Mouse (Mus musculus) heart, embryonic 10.5 days (tissue): ENCODE measurements around the gene Exoc3l4. TPM values are rescaled to one million over a fixed set of nuclear protein-coding genes. Genes with fewer than 3 reads are reported as not detected.
A peak's percentile ranks its signal among the peaks of the same experiment; 100 is the strongest.

ENCODE experiments used
- DNase-seq: peaks from one replicate; pipeline ENCODE4 v3.0.0-alpha.2; 2017; ENCODE audit warnings: low spot score
- H3K27ac ChIP-seq: fragments of 300-500 bp; sonication (generic); 2 replicates; pipeline ENCODE4 v1.5.1; 2016; ENCODE audit warnings: mild to moderate bottlenecking
- H3K27me3 ChIP-seq: fragments of 300-500 bp; sonication (generic); 2 replicates; pipeline ENCODE4 v1.6.1; 2016; ENCODE audit warnings: mild to moderate bottlenecking; ENCODE audit not compliant: poor library complexity, insufficient read depth, severe bottlenecking
- H3K36me3 ChIP-seq: fragments of 300-500 bp; sonication (generic); 2 replicates; pipeline ENCODE4 v1.6.1; 2016; ENCODE audit warnings: mild to moderate bottlenecking, moderate library complexity
- H3K4me1 ChIP-seq: fragments of 300-500 bp; sonication (generic); 2 replicates; pipeline ENCODE4 v1.6.1; 2016; ENCODE audit warnings: mild to moderate bottlenecking
- H3K4me3 ChIP-seq: fragments of 300-500 bp; sonication (generic); 2 replicates; pipeline ENCODE4 v1.5.1; 2016; ENCODE audit warnings: mild to moderate bottlenecking, moderate library complexity
- H3K9me3 ChIP-seq: fragments of 300-500 bp; sonication (generic); 2 replicates; pipeline ENCODE4 v1.6.1; 2016; ENCODE audit warnings: mild to moderate bottlenecking, moderate library complexity
- WGBS: fragments of 180-500 bp; shearing (Covaris S2); methylation state at CpG from one replicate; pipeline ENCODE4 v1.1.7; 2016; 5-methylcytosine and 5-hydroxymethylcytosine counted together
- polyA plus RNA-seq: library from polyadenylated mRNA; unstranded; fragments of >200 nt; fragmentation: Nextera tagmentation; extraction: Ambion mirVana; gene quantifications from 2 replicates; pipeline ENCODE4 v1.2.1, GENCODE M21; 2016

The Exoc3l4 gene
- 14.5 and 14.6 TPM in 2 replicates for polyA plus RNA-seq

DNA sequence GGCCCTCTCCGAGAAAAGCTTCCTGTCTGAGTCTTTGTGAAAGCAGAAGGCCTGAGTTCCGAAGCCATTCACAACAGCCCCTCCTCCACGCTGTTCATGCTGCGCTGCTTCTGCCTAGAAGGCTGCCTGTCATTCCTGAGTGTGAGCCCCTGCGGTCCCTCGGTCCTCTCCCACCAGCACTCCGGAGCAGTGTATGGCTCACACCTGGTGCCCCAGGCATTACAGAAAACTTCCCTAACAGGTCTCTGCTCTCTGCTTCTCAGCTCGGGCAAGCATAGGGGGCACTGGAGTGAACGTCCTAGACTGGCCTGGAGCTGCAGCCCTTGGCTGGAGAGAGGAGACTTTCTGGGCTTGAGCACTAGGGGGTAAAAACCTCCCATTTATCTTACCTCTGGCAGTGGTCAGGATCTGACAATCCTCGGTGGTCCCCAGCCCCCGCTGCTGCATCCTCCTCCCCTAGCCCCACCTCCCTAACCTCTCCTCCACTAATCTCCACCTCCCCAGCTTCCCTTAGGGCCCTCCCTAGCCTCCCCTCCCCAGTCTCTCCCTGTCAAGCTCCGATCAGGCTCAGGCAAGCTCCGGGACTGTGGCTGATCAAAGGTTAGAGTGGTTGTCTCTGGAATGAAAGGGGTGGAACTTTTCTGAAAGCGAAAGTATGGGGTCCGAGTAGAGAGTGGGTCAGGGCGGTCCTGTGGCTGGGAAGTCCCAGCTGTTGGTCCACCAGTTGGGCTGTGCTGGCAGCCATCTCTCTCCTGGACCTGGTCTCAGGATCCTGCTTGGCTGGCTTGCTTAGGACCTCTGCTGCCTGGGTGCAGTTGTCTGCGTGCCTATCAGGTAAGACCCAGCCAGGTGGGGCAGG lies at the start of gene Exoc3l4:
Gene Exoc3l4 (plus strand): TSS at position 97 of the 859 bp plus-strand sequence.
- WGBS, result 2% methylated on average over 17 of the region's 17 CpGs
- Histone ChIP-seq H3K4me3 (peak within 1 kb of the TSS; percentile 55), H3K36me3 (no peaks in the 10 kb centered on the region), H3K27ac (peak within 1 kb of the TSS; percentile 69), H3K27me3 (peaks cover 56% of the 10 kb centered on the region), H3K9me3 (no peaks in the 10 kb centered on the region), H3K4me1 (peaks cover 59% of the 10 kb centered on the region)
- no peak for DNase-seq

DNA sequence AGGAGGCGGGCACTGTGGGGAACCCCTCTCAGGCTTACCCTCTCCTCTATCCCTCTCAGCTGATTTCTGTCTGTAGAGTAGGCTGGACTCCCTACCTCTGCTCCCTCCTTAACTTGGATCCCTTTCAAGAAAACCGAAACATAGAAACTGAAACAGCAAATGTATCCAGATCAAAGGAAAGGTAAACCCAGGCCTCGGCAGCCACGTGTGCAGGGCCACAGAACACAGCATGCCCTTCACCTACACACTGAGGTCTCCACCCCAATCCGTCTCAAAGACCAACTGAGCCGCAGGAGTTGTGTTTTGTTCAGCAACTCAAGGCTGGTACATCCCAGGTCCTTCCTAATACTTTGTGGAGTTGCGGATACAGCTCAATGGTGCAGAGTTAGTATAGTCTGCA lies 49.8 kb upstream of the Exoc3l4 start:
- H3K27me3 ChIP-seq, result no peaks in the 10 kb centered on the region
- no peaks in the 10 kb centered on the region for H3K9me3 ChIP-seq
- peaks cover 76% of the 10 kb centered on the region for H3K4me1 ChIP-seq
- no peak for DNase-seq
- WGBS, result 82% methylated on average over 7 of the region's 7 CpGs
- H3K36me3 ChIP-seq, result peaks cover 2% of the 10 kb centered on the region; the same call in 1 of the 2 replicates
- no peak overlapping the region for H3K27ac ChIP-seq
- H3K4me3 ChIP-seq, result no peak overlapping the region

- Histone ChIP-seq H3K27me3 (no peaks in the 10 kb centered on the region), H3K4me3 (no peak overlapping the region), H3K4me1 (peaks cover 78% of the 10 kb centered on the region), H3K36me3 (0 out of 2 replicates have a peak, but pooled peaks cover 2% of the 10 kb centered on the region), H3K9me3 (no peaks in the 10 kb centered on the region), H3K27ac (no peak overlapping the region)
- no peak for DNase-seq
- 56% methylated on average over 4 of the region's 4 CpGs for WGBS
Measured at GRCm38 (mm10) chr12:111370249-111370648, 46.6 kb upstream of the Exoc3l4 start.

DNA sequence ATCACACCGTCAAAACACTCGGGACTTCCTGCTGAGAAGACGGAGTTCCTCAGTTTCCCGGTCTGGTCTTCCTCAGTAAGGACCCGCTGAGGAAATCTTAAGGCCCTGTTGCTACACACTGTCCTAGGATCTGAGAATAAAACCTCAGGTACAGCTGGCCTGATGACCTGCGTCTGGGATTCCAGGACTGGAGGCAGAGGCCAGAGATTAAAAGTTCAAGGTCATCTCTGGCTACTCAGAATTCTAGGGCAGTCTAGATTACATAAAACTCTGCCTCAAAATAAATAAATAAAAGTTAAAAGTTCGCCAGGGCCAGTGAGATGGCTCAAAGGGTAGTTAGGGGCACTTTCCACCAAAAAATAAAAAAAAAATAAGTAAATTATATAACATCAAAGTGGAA lies 44.9 kb upstream of the Exoc3l4 start:
- Histone ChIP-seq H3K27me3 (no peaks in the 10 kb centered on the region), H3K36me3 (0 out of 2 replicates have a peak, but pooled peaks cover 2% of the 10 kb centered on the region), H3K4me1 (peaks cover 81% of the 10 kb centered on the region), H3K27ac (no peak overlapping the region), H3K9me3 (no peaks in the 10 kb centered on the region), H3K4me3 (no peak overlapping the region)
- DNase-seq, result no peak
- WGBS, result 70% methylated on average over 7 of the region's 7 CpGs

- DNase-seq, result no peak
- H3K27me3 ChIP-seq, result no peaks in the 10 kb centered on the region
- WGBS, result 84% methylated on average over 6 of the region's 6 CpGs
- no peaks in the 10 kb centered on the region for H3K9me3 ChIP-seq
- H3K36me3 ChIP-seq, result 0 out of 2 replicates have a peak, but pooled peaks cover 2% of the 10 kb centered on the region
- H3K4me1 ChIP-seq, result peaks cover 69% of the 10 kb centered on the region
- no peak overlapping the region for H3K27ac ChIP-seq
- H3K4me3 ChIP-seq, result no peak overlapping the region
Measured at GRCm38 (mm10) chr12:111373411-111373810, 43.4 kb upstream of the Exoc3l4 start.

DNA sequence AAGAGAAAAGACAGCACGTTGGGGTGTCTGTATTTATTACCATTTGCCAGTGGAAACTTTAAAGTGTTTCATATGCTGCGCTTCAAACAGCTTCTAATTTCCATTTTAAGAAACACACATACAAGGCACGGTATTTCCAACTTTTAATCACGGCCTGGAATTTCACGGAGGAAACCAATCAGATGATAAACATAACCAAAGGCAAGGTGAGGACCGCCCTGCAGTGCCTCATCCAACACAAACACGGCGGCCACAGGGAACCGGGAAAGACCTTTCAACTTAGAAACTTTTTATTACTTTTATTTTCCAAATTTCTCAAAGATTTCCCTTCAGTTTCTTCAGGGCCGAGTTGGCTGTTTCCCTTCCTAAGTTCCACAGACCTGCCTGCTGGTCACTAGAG lies 42.1 kb upstream of the Exoc3l4 start:
- Histone ChIP-seq H3K4me3 (peak overlapping the region; percentile 94; the same call in 1 of the 2 replicates), H3K4me1 (peaks cover 62% of the 10 kb centered on the region), H3K9me3 (no peaks in the 10 kb centered on the region), H3K36me3 (0 out of 2 replicates have a peak, but pooled peaks cover 2% of the 10 kb centered on the region), H3K27ac (no peak overlapping the region), H3K27me3 (no peaks in the 10 kb centered on the region)
- WGBS, result 67% methylated on average over 10 of the region's 10 CpGs
- DNase-seq, result no peak

GRCm38 (mm10) chr12:111375559-111375958 lies 41.3 kb upstream of the Exoc3l4 start:
- WGBS, result 70% methylated on average over 12 of the region's 12 CpGs
- Histone ChIP-seq H3K27ac (peak overlapping the region; percentile 94; the same call in 1 of the 2 replicates), H3K4me3 (peak overlapping the region; percentile 94), H3K27me3 (no peaks in the 10 kb centered on the region), H3K9me3 (no peaks in the 10 kb centered on the region), H3K4me1 (peaks cover 53% of the 10 kb centered on the region), H3K36me3 (no peaks in the 10 kb centered on the region)
- no peak for DNase-seq

- H3K4me3 ChIP-seq, result peak overlapping the region; percentile 94
- H3K36me3 ChIP-seq, result no peaks in the 10 kb centered on the region
- no peak for DNase-seq
- 31% methylated on average over 6 of the region's 6 CpGs for WGBS
- no peaks in the 10 kb centered on the region for H3K27me3 ChIP-seq
- H3K27ac ChIP-seq, result peak overlapping the region; percentile 94; the same call in 1 of the 2 replicates
- no peaks in the 10 kb centered on the region for H3K9me3 ChIP-seq
- peaks cover 48% of the 10 kb centered on the region for H3K4me1 ChIP-seq
Measured at GRCm38 (mm10) chr12:111376053-111376452, 40.8 kb upstream of the Exoc3l4 start.

- peak overlapping the region; percentile 94 for H3K4me3 ChIP-seq
- H3K4me1 ChIP-seq, result peaks cover 50% of the 10 kb centered on the region
- DNase-seq, result peak; percentile 79
- H3K27ac ChIP-seq, result peak overlapping the region; percentile 94
- under 1% methylated on average over 49 of the region's 49 CpGs for WGBS
- H3K27me3 ChIP-seq, result no peaks in the 10 kb centered on the region
- no peaks in the 10 kb centered on the region for H3K36me3 ChIP-seq
- no peaks in the 10 kb centered on the region for H3K9me3 ChIP-seq
Measured at GRCm38 (mm10) chr12:111376826-111377331, 39.9 kb upstream of the Exoc3l4 start.

DNA sequence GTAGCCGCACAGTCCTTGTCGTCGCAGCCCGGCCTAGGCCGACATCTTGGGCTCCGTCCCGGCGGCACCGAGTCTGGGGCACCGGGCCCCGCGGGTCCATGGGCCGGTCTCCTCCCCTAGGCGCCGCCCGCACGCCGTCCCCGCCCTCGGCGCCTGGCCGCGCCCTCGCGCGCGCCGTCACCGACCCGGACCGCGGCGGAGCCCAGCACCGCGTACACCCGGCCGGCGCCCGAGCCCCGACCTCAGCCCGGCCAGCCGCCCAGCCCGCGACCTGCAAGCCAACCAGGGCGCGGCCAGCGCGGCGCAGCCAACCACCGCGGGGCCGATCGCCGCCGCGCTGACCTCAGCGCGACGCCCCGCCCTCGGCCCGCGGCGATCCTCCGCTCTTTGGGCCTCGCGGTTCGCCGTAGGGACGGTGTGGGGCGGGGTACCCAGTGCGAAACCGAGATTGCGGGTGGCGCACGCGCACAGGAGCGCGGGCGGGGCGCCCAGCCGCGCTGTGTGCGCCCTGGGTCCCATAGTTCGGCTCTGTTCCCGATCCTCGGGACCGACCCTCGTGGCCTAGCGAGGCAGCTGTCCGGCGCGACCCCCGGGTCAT lies 39.3 kb upstream of the Exoc3l4 start, which contains the start of gene Cdc42bpb:
Gene Cdc42bpb (minus strand): TSS at position 343 of the 598 bp plus-strand sequence.
- peak; percentile 92 for DNase-seq
- peak within 1 kb of the TSS; percentile 94 for H3K4me3 ChIP-seq
- no peaks in the 10 kb centered on the region for H3K36me3 ChIP-seq
- H3K4me1 ChIP-seq, result peaks cover 48% of the 10 kb centered on the region
- peak within 1 kb of the TSS; percentile 94 for H3K27ac ChIP-seq
- H3K9me3 ChIP-seq, result no peaks in the 10 kb centered on the region
- WGBS, result 1% methylated on average over 90 of the region's 94 CpGs
- no peaks in the 10 kb centered on the region for H3K27me3 ChIP-seq

DNA sequence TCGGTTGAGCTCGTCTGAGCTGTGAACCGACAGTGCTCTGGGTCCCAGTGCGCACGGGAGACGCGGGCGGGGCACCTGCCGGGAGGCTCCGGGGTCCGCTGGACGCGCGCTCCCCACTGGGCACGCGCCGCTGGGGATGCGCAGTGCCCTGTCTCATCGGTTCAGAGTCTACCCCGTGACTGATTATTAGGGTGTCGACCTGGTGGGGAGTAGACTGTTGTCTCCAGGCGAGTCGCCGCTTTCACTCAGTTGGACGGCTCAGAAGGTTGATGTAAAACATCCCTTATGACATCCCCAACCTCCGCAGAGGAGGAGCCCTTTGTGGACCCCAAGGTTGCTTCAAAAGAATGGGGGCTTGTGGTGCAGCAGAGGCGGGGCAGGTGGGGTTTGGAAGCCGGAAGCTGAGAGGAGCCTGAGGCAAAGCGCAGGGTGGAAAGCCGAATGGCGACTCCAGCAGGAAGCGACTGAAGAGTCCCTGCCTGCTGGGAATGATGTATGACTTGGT lies 38.8 kb upstream of the Exoc3l4 start:
- Histone ChIP-seq H3K27ac (peak overlapping the region; percentile 94), H3K4me3 (peak overlapping the region; percentile 94), H3K9me3 (no peaks in the 10 kb centered on the region), H3K27me3 (no peaks in the 10 kb centered on the region), H3K4me1 (peaks cover 48% of the 10 kb centered on the region), H3K36me3 (no peaks in the 10 kb centered on the region)
- DNase-seq, result no peak
- WGBS, result under 1% methylated on average over 32 of the region's 32 CpGs

DNA sequence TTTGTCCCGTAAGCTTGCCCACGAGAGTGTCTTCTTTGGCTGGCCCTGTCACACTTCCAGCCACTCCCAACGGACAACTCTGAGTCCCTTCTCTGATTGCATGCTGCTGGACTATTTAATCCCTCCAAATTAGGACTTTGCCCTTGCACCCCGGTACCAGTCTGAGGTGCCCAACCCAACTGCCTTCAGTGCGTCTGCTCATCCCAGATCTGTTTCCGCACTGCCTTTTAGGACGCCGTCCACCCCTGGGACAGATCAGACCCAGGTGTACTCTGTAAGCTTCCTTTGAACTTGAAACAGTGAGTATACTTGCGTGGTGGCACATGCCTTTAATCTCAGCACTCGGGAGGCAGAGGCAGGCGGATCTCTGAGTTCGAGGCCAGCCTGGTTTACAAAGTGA lies 38.0 kb upstream of the Exoc3l4 start:
- DNase-seq, result no peak
- H3K9me3 ChIP-seq, result no peaks in the 10 kb centered on the region
- H3K36me3 ChIP-seq, result no peaks in the 10 kb centered on the region
- H3K4me1 ChIP-seq, result peaks cover 41% of the 10 kb centered on the region
- no peaks in the 10 kb centered on the region for H3K27me3 ChIP-seq
- peak overlapping the region; percentile 94 for H3K27ac ChIP-seq
- peak overlapping the region; percentile 94 for H3K4me3 ChIP-seq
- 71% methylated on average over 12 of the region's 12 CpGs for WGBS
